Mouse (Mus musculus): ENCODE measurements at regions not wholly inside any gene's neighbourhood (a gene's known extent, or its start where the extent isn't known, plus 50 kb on each side); places are given as distances from the start of the nearest gene placed in this dataset.

- Histone ChIP-seq H3K27me3 (no peaks in the 10 kb centered on the region), H3K4me2 (replicated peaks) (no peak overlapping the region), H3K9me3 (no peaks in the 10 kb centered on the region), H3K27ac (no peak overlapping the region), H3K36me3 (no peaks in the 10 kb centered on the region), H3K4me1 (peaks cover 14% of the 10 kb centered on the region), H3K4me3 (no peak overlapping the region), H3K9ac (no peak overlapping the region)
- no peak for ATAC-seq (ENCODE audit: low FRiP score, low read depth)
- 82% methylated on average over 11 of the region's 11 CpGs for WGBS
Observed at GRCm38 (mm10) chr13:101594511-101595175, 173.4 kb downstream of the Pik3r1 start.

- Histone ChIP-seq H3K9ac (no peak overlapping the region), H3K4me1 (peaks cover 8% of the 10 kb centered on the region), H3K9me3 (no peaks in the 10 kb centered on the region), H3K4me2 (replicated peaks) (no peak overlapping the region), H3K27ac (no peak overlapping the region), H3K27me3 (no peaks in the 10 kb centered on the region), H3K36me3 (no peaks in the 10 kb centered on the region), H3K4me3 (no peak overlapping the region)
- WGBS = 93% methylated on average over 1 of the region's 1 CpGs
- no peak for ATAC-seq (ENCODE audit: low FRiP score, low read depth)
Observed at GRCm38 (mm10) chr13:101592355-101592754, 175.7 kb downstream of the Pik3r1 start.

- H3K4me2 ChIP-seq (replicated peaks) = no peak overlapping the region
- no peak overlapping the region for H3K9ac ChIP-seq
- no peak overlapping the region for H3K4me3 ChIP-seq
- H3K4me1 ChIP-seq = peaks cover 5% of the 10 kb centered on the region; the same call in 1 of the 2 replicates
- no peak overlapping the region for H3K27ac ChIP-seq
- no peak for ATAC-seq (ENCODE audit: low FRiP score, low read depth)
- 69% methylated on average over 8 of the region's 8 CpGs for WGBS
- no peaks in the 10 kb centered on the region for H3K9me3 ChIP-seq
- no peaks in the 10 kb centered on the region for H3K27me3 ChIP-seq
- H3K36me3 ChIP-seq = no peaks in the 10 kb centered on the region
Observed at GRCm38 (mm10) chr13:101588905-101589304, 179.1 kb downstream of the Pik3r1 start.

- WGBS = 48% methylated on average over 2 of the region's 2 CpGs
- Histone ChIP-seq H3K27ac (no peak overlapping the region), H3K9me3 (no peaks in the 10 kb centered on the region), H3K27me3 (no peaks in the 10 kb centered on the region), H3K9ac (no peak overlapping the region), H3K4me3 (no peak overlapping the region), H3K36me3 (no peaks in the 10 kb centered on the region), H3K4me1 (peaks cover 5% of the 10 kb centered on the region; the same call in 1 of the 2 replicates), H3K4me2 (replicated peaks) (no peak overlapping the region)
- ATAC-seq (ENCODE audit: low FRiP score, low read depth) = no peak
Observed at GRCm38 (mm10) chr13:101586787-101587186, 181.2 kb downstream of the Pik3r1 start.

GRCm38 (mm10) chr13:101576481-101576880, 191.5 kb downstream of the Pik3r1 start:
- H3K4me2 ChIP-seq (replicated peaks) = no peak overlapping the region
- ATAC-seq (ENCODE audit: low FRiP score, low read depth) = no peak
- H3K9me3 ChIP-seq = no peaks in the 10 kb centered on the region
- no peaks in the 10 kb centered on the region for H3K27me3 ChIP-seq
- H3K9ac ChIP-seq = no peak overlapping the region
- peaks cover 4% of the 10 kb centered on the region; the same call in 1 of the 2 replicates for H3K4me1 ChIP-seq
- no peak overlapping the region for H3K4me3 ChIP-seq
- H3K36me3 ChIP-seq = no peaks in the 10 kb centered on the region
- WGBS = 89% methylated on average over 1 of the region's 1 CpGs
- no peak overlapping the region for H3K27ac ChIP-seq

- Histone ChIP-seq H3K27ac (no peak overlapping the region), H3K9me3 (no peaks in the 10 kb centered on the region), H3K4me2 (replicated peaks) (no peak overlapping the region), H3K27me3 (no peaks in the 10 kb centered on the region), H3K4me3 (no peak overlapping the region), H3K9ac (no peak overlapping the region), H3K4me1 (peaks cover 4% of the 10 kb centered on the region; the same call in 1 of the 2 replicates), H3K36me3 (no peaks in the 10 kb centered on the region)
- no peak for ATAC-seq (ENCODE audit: low FRiP score, low read depth)
- WGBS = 54% methylated on average over 6 of the region's 6 CpGs
Observed at GRCm38 (mm10) chr13:101572809-101573590, 195.0 kb downstream of the Pik3r1 start.

- H3K4me3 ChIP-seq = no peak overlapping the region
- no peak for ATAC-seq (ENCODE audit: low FRiP score, low read depth)
- H3K9ac ChIP-seq = no peak overlapping the region
- no peaks in the 10 kb centered on the region for H3K9me3 ChIP-seq
- H3K27me3 ChIP-seq = no peaks in the 10 kb centered on the region
- WGBS = 85% methylated on average over 9 of the region's 9 CpGs
- no peak overlapping the region for H3K4me2 ChIP-seq (replicated peaks)
- H3K27ac ChIP-seq = no peak overlapping the region
- no peaks in the 10 kb centered on the region for H3K36me3 ChIP-seq
- peaks cover 4% of the 10 kb centered on the region; the same call in 1 of the 2 replicates for H3K4me1 ChIP-seq
Observed at GRCm38 (mm10) chr13:101572246-101572645, 195.8 kb downstream of the Pik3r1 start.

- no peak overlapping the region for H3K4me2 ChIP-seq (replicated peaks)
- WGBS = 84% methylated on average over 4 of the region's 4 CpGs
Observed at GRCm38 (mm10) chr13:101570034-101570433, 198.0 kb downstream of the Pik3r1 start.

GRCm38 (mm10) chr13:101568985-101569631, 198.9 kb downstream of the Pik3r1 start:
- H3K36me3 ChIP-seq = no peaks in the 10 kb centered on the region
- H3K27me3 ChIP-seq = no peaks in the 10 kb centered on the region
- no peak overlapping the region for H3K27ac ChIP-seq
- no peak overlapping the region for H3K4me3 ChIP-seq
- no peak overlapping the region for H3K9ac ChIP-seq
- no peaks in the 10 kb centered on the region for H3K9me3 ChIP-seq
- 79% methylated on average over 6 of the region's 6 CpGs for WGBS
- no peak overlapping the region for H3K4me2 ChIP-seq (replicated peaks)
- peaks cover 4% of the 10 kb centered on the region; the same call in 1 of the 2 replicates for H3K4me1 ChIP-seq
- no peak for ATAC-seq (ENCODE audit: low FRiP score, low read depth)

More at GRCm38 (mm10) chr13:101570034-101570433, 198.0 kb downstream of the Pik3r1 start:
- Histone ChIP-seq H3K4me1 (peaks cover 4% of the 10 kb centered on the region; the same call in 1 of the 2 replicates), H3K9me3 (no peaks in the 10 kb centered on the region), H3K27ac (no peak overlapping the region), H3K27me3 (no peaks in the 10 kb centered on the region), H3K4me3 (no peak overlapping the region), H3K9ac (no peak overlapping the region), H3K36me3 (no peaks in the 10 kb centered on the region)
- ATAC-seq (ENCODE audit: low FRiP score, low read depth) = no peak

GRCm38 (mm10) chr13:101565323-101565722, 202.7 kb downstream of the Pik3r1 start:
- Histone ChIP-seq H3K4me1 (no peaks in the 10 kb centered on the region), H3K9ac (no peak overlapping the region), H3K36me3 (no peaks in the 10 kb centered on the region), H3K27ac (no peak overlapping the region), H3K4me3 (no peak overlapping the region), H3K27me3 (no peaks in the 10 kb centered on the region), H3K9me3 (no peaks in the 10 kb centered on the region), H3K4me2 (replicated peaks) (no peak overlapping the region)
- 88% methylated on average over 1 of the region's 1 CpGs for WGBS
- ATAC-seq (ENCODE audit: low FRiP score, low read depth) = no peak

- Histone ChIP-seq H3K4me1 (no peaks in the 10 kb centered on the region), H3K27me3 (no peaks in the 10 kb centered on the region), H3K27ac (no peak overlapping the region), H3K9ac (no peak overlapping the region), H3K36me3 (no peaks in the 10 kb centered on the region), H3K9me3 (no peaks in the 10 kb centered on the region), H3K4me2 (replicated peaks) (no peak overlapping the region), H3K4me3 (no peak overlapping the region)
- WGBS = 66% methylated on average over 3 of the region's 3 CpGs
- ATAC-seq (ENCODE audit: low FRiP score, low read depth) = no peak
Observed at GRCm38 (mm10) chr13:101555371-101555874, 212.6 kb downstream of the Pik3r1 start.

GRCm38 (mm10) chr13:101553131-101553549, 214.9 kb downstream of the Pik3r1 start:
- peak; percentile 75; the same call in 1 of the 2 replicates for ATAC-seq (ENCODE audit: low FRiP score, low read depth)
- WGBS = 56% methylated on average over 8 of the region's 8 CpGs
- H3K4me1 ChIP-seq = no peaks in the 10 kb centered on the region
- H3K9ac ChIP-seq = no peak overlapping the region
- H3K9me3 ChIP-seq = no peaks in the 10 kb centered on the region
- H3K27ac ChIP-seq = no peak overlapping the region
- no peak overlapping the region for H3K4me3 ChIP-seq
- H3K4me2 ChIP-seq (replicated peaks) = no peak overlapping the region
- H3K27me3 ChIP-seq = no peaks in the 10 kb centered on the region
- no peaks in the 10 kb centered on the region for H3K36me3 ChIP-seq
